ENCODE assay signal across 8 mouse cellular contexts in the genomic region with DNA sequence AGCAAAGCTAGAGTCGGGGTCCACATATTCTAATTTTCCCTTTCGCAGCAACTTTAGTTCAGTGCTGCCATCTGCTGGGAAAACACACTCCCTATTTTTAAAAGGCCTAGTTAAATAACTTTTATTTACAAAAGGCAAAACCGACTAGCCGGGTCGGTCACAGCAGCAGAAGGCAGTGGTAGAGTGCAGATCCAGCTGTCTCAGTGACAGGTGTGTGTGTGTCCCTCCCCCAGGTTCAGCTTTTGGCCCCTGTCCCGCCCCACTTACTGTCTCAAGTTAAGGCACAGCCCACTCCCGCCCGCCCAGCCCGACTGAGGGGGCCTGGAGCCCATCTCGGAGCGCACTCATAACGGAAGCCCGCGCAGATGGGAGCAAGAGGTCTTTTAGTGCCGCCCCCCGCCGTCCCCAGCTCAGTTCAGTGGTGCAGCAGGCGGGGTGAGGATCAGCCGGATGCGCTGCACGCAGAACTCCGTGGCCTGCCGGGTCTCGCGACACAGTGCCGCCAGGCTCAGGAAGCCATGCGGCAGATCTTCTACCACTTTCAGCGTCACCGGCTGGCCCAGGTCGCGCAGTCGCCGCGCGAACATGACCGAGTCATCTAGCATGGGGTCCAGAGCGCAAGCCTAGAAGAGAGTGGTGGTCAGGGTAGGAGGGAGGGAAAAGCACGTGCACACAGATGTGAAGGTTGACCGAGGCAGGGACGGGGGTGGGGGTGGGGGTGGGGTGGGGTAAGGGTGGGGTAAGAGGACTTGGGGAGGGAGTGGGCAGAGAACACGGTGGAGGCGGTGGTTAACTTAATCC. TPM values are rescaled to one million over a fixed set of nuclear protein-coding genes. Genes with fewer than 3 reads are reported as not detected.
DNase-seq lines count a peak whose midpoint lies in the region; ATAC-seq and TF ChIP-seq lines count a peak whose summit lies in the region.

No protein-coding gene starts in this region.

- peak overlapping the region; percentile 52 for H3K4me2 ChIP-seq in forebrain, embryonic 16.5 days (ENCODE audit: low read length)
- H3K4me2 ChIP-seq in intestine, embryonic 14.5 days (ENCODE audit: low read length): peak overlapping the region; percentile 71
- H3K4me2 ChIP-seq in neural tube, embryonic 14.5 days (ENCODE audit: low read depth, low read length): peak overlapping the region; percentile 36

- no peak overlapping the region for H3K27ac ChIP-seq in forebrain, embryonic 16.5 days (ENCODE audit: low read length)
- peak overlapping the region; percentile 12; the same call in 1 of the 2 replicates for H3K27ac ChIP-seq in intestine, embryonic 14.5 days (ENCODE audit: low read depth)
- H3K27ac ChIP-seq in neural tube, embryonic 14.5 days (ENCODE audit: low read depth, low read length): no peak overlapping the region

- peak; percentile 39 for DNase-seq in kidney, adult 18-20 months
- no peak for DNase-seq in kidney, adult 11 months
- peak; percentile 64 for DNase-seq in brain, embryonic 18.5 days (ENCODE audit: low read depth, low spot score)
- peak; percentile 84 for DNase-seq in intestine, embryonic 14.5 days (ENCODE audit: low spot score)
- no peak for DNase-seq in lung, adult 2 months
- DNase-seq in frontal cortex, postnatal 10 days (ENCODE audit: low spot score in 2 of 2): no peak

- H3K27me3 ChIP-seq in forebrain, embryonic 16.5 days (replicated peaks; ENCODE audit: control insufficient read depth, insufficient read depth, low read length): 0 out of 2 replicates have a peak, but pooled peaks cover 2% of the 10 kb centered on the region
- no peaks in the 10 kb centered on the region for H3K27me3 ChIP-seq in intestine, embryonic 14.5 days (replicated peaks; ENCODE audit: control insufficient read depth, insufficient read depth, low read length)
- no peaks in the 10 kb centered on the region for H3K27me3 ChIP-seq in neural tube, embryonic 14.5 days (ENCODE audit: control insufficient read depth, insufficient read depth, low read length)

- TF ChIP-seq CTCF in lung, adult 2 months (IDR thresholded peaks at IDR 0.05; ENCODE audit: insufficient read depth, low read length): no peak

- TF ChIP-seq POLR2A in lung, adult 2 months (IDR thresholded peaks at IDR 0.05; ENCODE audit: borderline replicate concordance, extremely low read depth, low read depth, low read length): peak; percentile 18; the same call in 1 of the 2 replicates

- WGBS in forebrain, embryonic 16.5 days: 2% methylated on average over 37 of the region's 42 CpGs
- WGBS in intestine, embryonic 14.5 days: 4% methylated on average over 40 of the region's 42 CpGs
- WGBS in lung, adult 2 months: 14% methylated on average over 42 of the region's 42 CpGs
- WGBS in neural tube, embryonic 14.5 days: 2% methylated on average over 40 of the region's 42 CpGs

- peak; percentile 32 for ATAC-seq in forebrain, embryonic 16.5 days
- peak; percentile 56 for ATAC-seq in intestine, embryonic 14.5 days (replicated peaks; ENCODE audit: low FRiP score, low TSS enrichment, low read depth)
- ATAC-seq in neural tube, embryonic 14.5 days (ENCODE audit: low read depth): peak; percentile 28; the same call in 1 of the 2 replicates

- peaks cover 13% of the 10 kb centered on the region for H3K4me1 ChIP-seq in forebrain, embryonic 16.5 days (replicated peaks; ENCODE audit: control insufficient read depth, insufficient read depth, low read length)
- H3K4me1 ChIP-seq in intestine, embryonic 14.5 days (replicated peaks; ENCODE audit: control insufficient read depth, insufficient read depth, low read length): peaks cover 7% of the 10 kb centered on the region
- H3K4me1 ChIP-seq in lung, adult 2 months (ENCODE audit: control insufficient read depth, insufficient read depth, low read length): peaks cover 5% of the 10 kb centered on the region; the same call in 1 of the 2 replicates
- peaks cover 6% of the 10 kb centered on the region; the same call in 1 of the 2 replicates for H3K4me1 ChIP-seq in neural tube, embryonic 14.5 days (ENCODE audit: control insufficient read depth, insufficient read depth, low read length)

- H3K36me3 ChIP-seq in forebrain, embryonic 16.5 days (ENCODE audit: control insufficient read depth, insufficient read depth): no peaks in the 10 kb centered on the region; the same call in none of the 2 replicates
- peaks cover 35% of the 10 kb centered on the region for H3K36me3 ChIP-seq in intestine, embryonic 14.5 days (ENCODE audit: control insufficient read depth, insufficient read depth, low read length)
- H3K36me3 ChIP-seq in neural tube, embryonic 14.5 days (ENCODE audit: control insufficient read depth, insufficient read depth, low read length): peaks cover 25% of the 10 kb centered on the region

- H3K4me3 ChIP-seq in forebrain, embryonic 16.5 days (replicated peaks; ENCODE audit: low read length): peak overlapping the region; percentile 18
- peak overlapping the region; percentile 32 for H3K4me3 ChIP-seq in intestine, embryonic 14.5 days (ENCODE audit: low read depth, low read length)
- peak overlapping the region; percentile 25 for H3K4me3 ChIP-seq in lung, adult 2 months (replicated peaks; ENCODE audit: extremely low read depth, low read depth, low read length)
- peak overlapping the region; percentile 11; the same call in 1 of the 2 replicates for H3K4me3 ChIP-seq in neural tube, embryonic 14.5 days (ENCODE audit: low read depth, low read length)

- no peaks in the 10 kb centered on the region for H3K9me3 ChIP-seq in forebrain, embryonic 16.5 days (ENCODE audit: control insufficient read depth, low read length)
- H3K9me3 ChIP-seq in intestine, embryonic 14.5 days (ENCODE audit: control insufficient read depth, low read length): no peaks in the 10 kb centered on the region
- H3K9me3 ChIP-seq in neural tube, embryonic 14.5 days (ENCODE audit: control insufficient read depth, low read length): no peaks in the 10 kb centered on the region

- H3K9ac ChIP-seq in forebrain, embryonic 16.5 days (replicated peaks; ENCODE audit: low read depth, low read length): peak overlapping the region; percentile 42
- peak overlapping the region; percentile 43 for H3K9ac ChIP-seq in intestine, embryonic 14.5 days (ENCODE audit: low read length)
- 0 out of 2 replicates have a peak overlapping the region, but pooled peaks have one; percentile 17 for H3K9ac ChIP-seq in neural tube, embryonic 14.5 days (replicated peaks; ENCODE audit: low read depth, low read length)

RNA-seq across cellular contexts. Expression of a gene that starts 10.2 kb away (rescaled TPM):
- polyA plus RNA-seq in forebrain, embryonic 16.5 days (2015; fragmentation: Nextera tagmentation; extraction: Ambion mirVana): 0.50 TPM in 1 of 2 replicates, not detected in the other
- polyA plus RNA-seq in intestine, embryonic 14.5 days (2014; fragmentation: Nextera tagmentation; extraction: Ambion mirVana): not detected in 2 replicates
- polyA plus RNA-seq in lung, adult 2 months (2012; rRNA removed): 0.53 and 1,347 TPM in 2 replicates
- not detected in 2 replicates for polyA plus RNA-seq in neural tube, embryonic 14.5 days (2014; fragmentation: Nextera tagmentation; extraction: Ambion mirVana)

RNA-seq across cellular contexts. Expression of a gene that starts 18.8 kb away (rescaled TPM):
- 17.7 and 18.5 TPM in 2 replicates for polyA plus RNA-seq in forebrain, embryonic 16.5 days (2015; fragmentation: Nextera tagmentation; extraction: Ambion mirVana)
- polyA plus RNA-seq in intestine, embryonic 14.5 days (2014; fragmentation: Nextera tagmentation; extraction: Ambion mirVana): 3.6 and 4.9 TPM in 2 replicates
- polyA plus RNA-seq in lung, adult 2 months (2012; rRNA removed): 90.2 and 103 TPM in 2 replicates
- 3.5 and 6.5 TPM in 2 replicates for polyA plus RNA-seq in neural tube, embryonic 14.5 days (2014; fragmentation: Nextera tagmentation; extraction: Ambion mirVana)

RNA-seq across cellular contexts. Expression of a gene that starts 32.9 kb away (rescaled TPM):
- polyA plus RNA-seq in forebrain, embryonic 16.5 days (2015; fragmentation: Nextera tagmentation; extraction: Ambion mirVana): 0.34 and 0.96 TPM in 2 replicates
- 0.42 TPM in 1 of 2 replicates, not detected in the other for polyA plus RNA-seq in intestine, embryonic 14.5 days (2014; fragmentation: Nextera tagmentation; extraction: Ambion mirVana)
- polyA plus RNA-seq in lung, adult 2 months (2012; rRNA removed): 41.1 and 48.0 TPM in 2 replicates
- 0.49 and 0.66 TPM in 2 replicates for polyA plus RNA-seq in neural tube, embryonic 14.5 days (2014; fragmentation: Nextera tagmentation; extraction: Ambion mirVana)

Comparison
In these comparisons a context has a peak if more than half of its experiments do, and no peak if none do; other contexts are left out.
1. DNase-seq: peak in kidney, adult 18-20 months (single experiment), brain, embryonic 18.5 days (single experiment) and intestine, embryonic 14.5 days (single experiment); none in kidney, adult 11 months (single experiment), lung, adult 2 months (single experiment) and frontal cortex, postnatal 10 days (0 of 2).
2. RNA of a gene that starts 32.9 kb away (polyA plus RNA-seq): 41.1 to 48.0 TPM in lung, adult 2 months; 0.34 to 0.96 TPM in forebrain, embryonic 16.5 days, 0.49 to 0.66 TPM in neural tube, embryonic 14.5 days and 0.42 TPM in intestine, embryonic 14.5 days; every median in the first group is over 10 times any median in the second.
3. Peak in every context shown above with its lines, with median percentiles within 50 percentile points of each other: ATAC-seq, H3K4me2 ChIP-seq, H3K4me3 ChIP-seq and H3K9ac ChIP-seq.